Mouse (Mus musculus) stomach, postnatal 0 days (tissue): ENCODE data around the gene Phf13. TPM values are rescaled to one million over a fixed set of nuclear protein-coding genes. Genes with fewer than 3 reads are reported as not detected.
"Not testable (repeated sequence)": the region's sequence is repeated elsewhere in the genome, so short reads cannot be mapped to it uniquely, and the experiment has no call there.

Experiments used
- ATAC-seq: fragments of 200-750 bp; cut with Nextera tagmentation; 2 replicates; pipeline ENCODE4 v1.8.0; 2017; ENCODE audit not compliant: low FRiP score, low TSS enrichment
- DNase-seq: peaks from one replicate; pipeline ENCODE4 v3.0.0-alpha.2; 2016; ENCODE audit warnings: low spot score
- H3K27ac ChIP-seq: fragments of 300-500 bp; sonication (generic); replicated peaks from 2 replicates; pipeline ENCODE4 v1.5.1; 2014; ENCODE audit warnings: mild to moderate bottlenecking, control low read depth
- H3K27me3 ChIP-seq: fragments of 300-500 bp; sonication (generic); 2 replicates; pipeline ENCODE4 v1.6.1; 2014; ENCODE audit warnings: low read length; ENCODE audit not compliant: control insufficient read depth, insufficient read depth
- H3K36me3 ChIP-seq: fragments of 300-500 bp; sonication (generic); 2 replicates; pipeline ENCODE4 v1.6.1; 2014; ENCODE audit warnings: low read length, mixed read lengths; ENCODE audit not compliant: control insufficient read depth, insufficient read depth
- H3K4me1 ChIP-seq: fragments of 300-500 bp; sonication (generic); replicated peaks from 2 replicates; pipeline ENCODE4 v1.6.1; 2014; ENCODE audit warnings: antibody characterized with exemption; ENCODE audit not compliant: control insufficient read depth, insufficient read depth
- H3K4me2 ChIP-seq: fragments of 300-500 bp; sonication (generic); replicated peaks from 2 replicates; pipeline ENCODE4 v1.6.1; 2014; ENCODE audit warnings: low read depth, mild to moderate bottlenecking, control low read depth, moderate library complexity
- H3K4me3 ChIP-seq: fragments of 300-500 bp; sonication (generic); 2 replicates; pipeline ENCODE4 v1.5.1; 2014; ENCODE audit warnings: low read depth, low read length, control low read depth
- H3K9ac ChIP-seq: fragments of 300-500 bp; sonication (generic); 2 replicates; pipeline ENCODE4 v1.6.1; 2014; ENCODE audit warnings: mild to moderate bottlenecking, low read length, control low read depth, mixed read lengths
- H3K9me3 ChIP-seq: fragments of 300-500 bp; sonication (generic); 2 replicates; pipeline ENCODE4 v1.6.1; 2016; ENCODE audit warnings: low read length; ENCODE audit not compliant: control insufficient read depth
- CTCF ChIP-seq: IDR thresholded peaks from 2 replicates; pipeline ENCODE4 v1.5.1; 2016; ENCODE audit warnings: antibody characterized with exemption, low read depth, mild to moderate bottlenecking, moderate library complexity
- EP300 ChIP-seq: optimal IDR thresholded peaks from 2 replicates; pipeline ENCODE3; 2016; ENCODE audit warnings: antibody characterized with exemption
- WGBS: fragments of 180-500 bp; shearing (Covaris S2); extraction: QIAGEN DNeasy Blood & Tissue Kit; methylation state at CpG from one replicate; pipeline ENCODE4 v1.1.7; 2014; 5-methylcytosine and 5-hydroxymethylcytosine counted together
- polyA plus RNA-seq: library from polyadenylated mRNA; unstranded; fragments of >200 nt; fragmentation: Nextera tagmentation; extraction: Ambion mirVana; gene quantifications from 2 replicates; pipeline ENCODE4 v1.2.1, GENCODE M21; 2015

Gene Phf13
- polyA plus RNA-seq, 1 experiment from 2014 or later = 12.7 TPM

- H3K9me3 ChIP-seq = no peaks in the 10 kb centered on the region
- peak within 1 kb of the TSS; percentile 87 for H3K9ac ChIP-seq
- ATAC-seq = peak; percentile 91
- under 1% methylated on average over 84 of the region's 86 CpGs for WGBS
- no peaks in the 10 kb centered on the region for H3K4me1 ChIP-seq
- TF ChIP-seq CTCF (peak; percentile 99), EP300 (peak; percentile 99)
- H3K4me3 ChIP-seq = peak within 1 kb of the TSS; percentile 95
- H3K27me3 ChIP-seq = no peaks in the 10 kb centered on the region
- peak within 1 kb of the TSS; percentile 98 for H3K4me2 ChIP-seq
- H3K27ac ChIP-seq = peak within 1 kb of the TSS; percentile 67; the same call in 1 of the 2 replicates
- peak; percentile 94 for DNase-seq
- H3K36me3 ChIP-seq = peaks cover 14% of the 10 kb centered on the region
These were observed 43.1 kb upstream of the Phf13 start, which contains the start of gene Nol9 for GRCm38 (mm10) chr4:152038985-152039830. TSS of gene Nol9 (plus strand) at chr4:152039321.

- Histone ChIP-seq H3K4me2 (peak within 1 kb of the TSS; percentile 98), H3K36me3 (peaks cover 13% of the 10 kb centered on the region), H3K27ac (peak within 1 kb of the TSS; percentile 67; the same call in 1 of the 2 replicates), H3K9me3 (no peaks in the 10 kb centered on the region), H3K27me3 (no peaks in the 10 kb centered on the region), H3K4me3 (peak within 1 kb of the TSS; percentile 95), H3K9ac (peak within 1 kb of the TSS; percentile 87), H3K4me1 (no peaks in the 10 kb centered on the region)
- ATAC-seq (no peak), DNase-seq (no peak)
- 32% methylated on average over 10 of the region's 10 CpGs for WGBS
- no peak for TF ChIP-seq EP300
These were observed 42.3 kb upstream of the Phf13 start, which contains the start of gene Tas1r1 for GRCm38 (mm10) chr4:152038225-152038984. TSS of gene Tas1r1 (minus strand) at chr4:152038568.

- ATAC-seq, H3K27me3 ChIP-seq, H3K4me2 ChIP-seq, H3K36me3 ChIP-seq, H3K4me3 ChIP-seq, H3K4me1 ChIP-seq, H3K9ac ChIP-seq, DNase-seq, H3K27ac ChIP-seq, H3K9me3 ChIP-seq: not testable (repeated sequence)
- 91% methylated on average over 6 of the region's 6 CpGs for whole genome bisulfite sequencing
- peak; percentile 55 for TF ChIP-seq CTCF
These were observed 40.4 kb upstream of the Phf13 start for GRCm38 (mm10) chr4:152036464-152036863.

GRCm38 (mm10) chr4:152032922-152033321 is 36.9 kb upstream of the Phf13 start:
- DNase-seq = no peak
- Histone ChIP-seq H3K9me3 (no peaks in the 10 kb centered on the region), H3K27me3 (no peaks in the 10 kb centered on the region), H3K36me3 (no peaks in the 10 kb centered on the region), H3K9ac (no peak overlapping the region), H3K4me2 (no peak overlapping the region), H3K4me1 (peaks cover 2% of the 10 kb centered on the region; the same call in 1 of the 2 replicates), H3K27ac (no peak overlapping the region), H3K4me3 (no peak overlapping the region)
- ATAC-seq = no peak
- 90% methylated on average over 13 of the region's 13 CpGs for WGBS
- TF ChIP-seq CTCF (no peak), EP300 (no peak)

- Histone ChIP-seq H3K27me3 (no peaks in the 10 kb centered on the region), H3K36me3 (no peaks in the 10 kb centered on the region), H3K4me1 (peaks cover 16% of the 10 kb centered on the region), H3K9me3 (no peaks in the 10 kb centered on the region), H3K4me3 (no peak overlapping the region), H3K4me2 (no peak overlapping the region), H3K9ac (no peak overlapping the region), H3K27ac (no peak overlapping the region)
- DNase-seq (peak; percentile 62), ATAC-seq (no peak; the same call in 1 of the 2 replicates)
- WGBS = 60% methylated on average over 4 of the region's 4 CpGs
- TF ChIP-seq EP300 (no peak), CTCF (peak; percentile 65)
These were observed 33.9 kb upstream of the Phf13 start for GRCm38 (mm10) chr4:152029997-152030396.

DNA sequence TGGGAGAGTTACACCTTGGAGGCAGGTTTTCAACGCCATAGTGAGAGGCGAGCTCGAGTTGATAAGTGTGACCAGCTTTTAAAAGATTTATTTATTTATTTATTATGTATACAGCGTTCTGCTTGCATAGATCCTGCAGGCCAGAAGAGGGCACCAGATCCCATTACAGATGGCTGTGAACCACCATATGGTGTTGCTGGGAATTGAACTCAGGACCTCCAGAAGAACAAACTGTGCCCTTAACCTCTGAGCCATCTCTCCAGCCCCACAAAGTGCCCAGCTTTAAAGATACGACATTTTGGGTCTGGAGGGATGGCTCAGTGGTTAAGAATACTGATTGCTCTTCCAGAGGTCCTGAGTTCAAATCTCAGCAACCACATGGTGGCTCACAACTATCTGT is 33.0 kb upstream of the Phf13 start:
- ATAC-seq (no peak), DNase-seq (no peak)
- TF ChIP-seq EP300 = no peak
- peak; percentile 69 for TF ChIP-seq CTCF
- H3K9ac ChIP-seq = no peak overlapping the region
- WGBS = 39% methylated on average over 5 of the region's 5 CpGs
- no peak overlapping the region for H3K4me2 ChIP-seq
- H3K27ac ChIP-seq = no peak overlapping the region
- no peaks in the 10 kb centered on the region for H3K36me3 ChIP-seq
- H3K27me3 ChIP-seq = no peaks in the 10 kb centered on the region
- H3K4me3 ChIP-seq = no peak overlapping the region
- H3K4me1 ChIP-seq = peaks cover 16% of the 10 kb centered on the region
- no peaks in the 10 kb centered on the region for H3K9me3 ChIP-seq
